Mouse (Mus musculus): ENCODE data around the gene Mr1.

GRCm38 (mm10) chr1:155192805-155193368 lies 46.3 kb upstream of the Mr1 start:
- TF ChIP-seq CTCF (IDR thresholded peaks at IDR 0.05; ENCODE audit: control insufficient read depth, insufficient read depth, insufficient replicate concordance, low read depth, low read length): no peak
- TF ChIP-seq POLR2A (IDR thresholded peaks at IDR 0.05; ENCODE audit: control insufficient read depth, low read depth, low read length): no peak
